Mouse (Mus musculus): ENCODE data around the gene Gm10160. TPM values are rescaled to one million over a fixed set of nuclear protein-coding genes. Genes with fewer than 3 reads are reported as not detected.
A peak's percentile ranks its signal among the peaks of the same experiment; 100 is the strongest.

Gm10160 gene
- polyA plus RNA-seq, 1 experiment from 2014 or later, result not detected

DNA sequence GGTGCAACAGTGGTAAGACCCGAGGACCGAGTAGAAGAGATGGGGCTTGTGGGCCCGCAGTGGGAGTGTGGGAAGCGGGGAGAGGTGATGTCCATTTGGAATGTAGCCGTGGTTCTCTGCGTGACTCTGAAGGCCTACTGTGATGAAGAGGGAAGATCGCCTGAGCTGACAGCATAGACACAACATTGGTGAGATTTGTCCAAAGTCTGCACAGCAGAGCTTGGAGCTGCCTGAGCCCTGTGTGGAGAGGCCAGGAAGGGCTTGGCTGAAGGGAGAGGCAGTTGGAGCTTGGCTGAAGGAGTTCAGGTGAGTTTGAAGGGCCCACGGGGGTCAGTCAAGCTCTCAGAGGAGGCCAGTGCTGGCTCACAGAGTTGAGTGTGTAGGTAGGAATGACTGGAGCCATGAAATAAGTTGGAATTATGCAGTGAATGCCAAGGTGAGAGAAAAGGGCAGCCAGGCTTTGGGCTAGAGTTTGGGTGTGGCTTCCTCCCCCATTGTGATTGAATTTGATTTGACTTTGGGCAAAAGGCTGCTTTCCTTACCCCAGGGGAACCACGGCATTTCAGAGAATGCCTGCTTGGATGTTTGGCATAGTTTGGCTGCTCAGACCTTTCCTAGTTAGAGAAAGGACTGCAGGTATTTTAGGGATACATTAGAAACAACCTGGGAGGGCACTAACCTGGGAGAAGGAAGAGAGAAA is 11.8 kb upstream of the Gm10160 start:
- no peak overlapping the region for H3K9ac ChIP-seq
- no peak overlapping the region for H3K4me3 ChIP-seq
- H3K27me3 ChIP-seq, result no peaks in the 10 kb centered on the region
- 92% methylated on average over 9 of the region's 9 CpGs for WGBS
- H3K4me2 ChIP-seq, result no peak overlapping the region
- no peak for ATAC-seq (ENCODE audit: low FRiP score)
- H3K9me3 ChIP-seq, result no peaks in the 10 kb centered on the region
- H3K4me1 ChIP-seq (replicated peaks), result peaks cover 3% of the 10 kb centered on the region; the same call in 1 of the 2 replicates
- no peaks in the 10 kb centered on the region for H3K36me3 ChIP-seq
- H3K27ac ChIP-seq, result no peak overlapping the region

DNA sequence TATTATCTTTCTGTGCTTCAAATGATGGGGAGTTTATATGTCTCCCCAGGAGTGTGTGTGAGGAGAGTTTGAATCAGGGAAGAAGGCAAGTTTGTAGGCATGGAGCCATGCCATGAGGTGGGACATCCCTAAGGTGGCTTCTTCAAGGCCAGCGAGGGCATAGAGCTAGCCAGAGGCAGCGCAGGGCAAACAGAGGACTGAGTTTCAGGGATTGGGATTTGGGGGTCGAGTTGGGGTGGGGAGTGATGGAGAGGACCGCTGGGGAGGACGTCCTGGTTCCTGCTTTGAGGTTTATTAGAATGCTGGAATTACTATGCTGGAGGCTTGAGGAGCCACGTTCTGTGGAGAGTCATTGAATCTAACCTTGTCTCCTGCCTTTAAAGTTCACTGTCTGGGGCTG is 10.3 kb upstream of the Gm10160 start:
- no peak for ATAC-seq (ENCODE audit: low FRiP score)
- H3K27me3 ChIP-seq, result peaks cover 6% of the 10 kb centered on the region; the same call in 1 of the 2 replicates
- no peak overlapping the region for H3K4me3 ChIP-seq
- no peaks in the 10 kb centered on the region for H3K36me3 ChIP-seq
- no peak overlapping the region for H3K9ac ChIP-seq
- no peak overlapping the region for H3K4me2 ChIP-seq
- H3K4me1 ChIP-seq (replicated peaks), result peaks cover 6% of the 10 kb centered on the region
- H3K27ac ChIP-seq, result no peak overlapping the region
- 89% methylated on average over 6 of the region's 6 CpGs for WGBS
- H3K9me3 ChIP-seq, result no peaks in the 10 kb centered on the region

DNA sequence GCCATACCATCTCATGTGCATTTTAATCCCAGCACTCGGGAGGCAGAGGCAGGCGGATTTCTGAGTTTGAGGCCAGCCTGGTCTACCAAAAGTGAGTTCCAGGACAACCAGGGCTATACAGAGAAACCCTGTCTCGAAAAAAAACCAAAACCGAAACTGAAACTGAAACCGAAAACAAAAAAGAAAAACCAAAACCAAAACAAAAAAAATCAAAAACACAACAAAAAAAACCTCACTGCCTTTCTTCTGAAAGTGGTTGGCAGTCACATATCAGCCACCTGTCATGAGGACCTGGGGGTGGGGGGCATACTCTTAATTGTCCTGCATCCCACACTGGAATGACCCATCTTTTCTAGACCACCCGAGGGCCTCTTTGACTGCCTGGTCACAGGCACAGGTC is 9.0 kb upstream of the Gm10160 start:
- Histone ChIP-seq H3K27ac (no peak overlapping the region), H3K4me3 (no peak overlapping the region), H3K4me2 (no peak overlapping the region), H3K27me3 (peaks cover 19% of the 10 kb centered on the region), H3K9ac (no peak overlapping the region), H3K9me3 (no peaks in the 10 kb centered on the region), H3K4me1 (replicated peaks) (peaks cover 16% of the 10 kb centered on the region), H3K36me3 (no peaks in the 10 kb centered on the region)
- WGBS, result 89% methylated on average over 6 of the region's 6 CpGs
- ATAC-seq (ENCODE audit: low FRiP score), result no peak

DNA sequence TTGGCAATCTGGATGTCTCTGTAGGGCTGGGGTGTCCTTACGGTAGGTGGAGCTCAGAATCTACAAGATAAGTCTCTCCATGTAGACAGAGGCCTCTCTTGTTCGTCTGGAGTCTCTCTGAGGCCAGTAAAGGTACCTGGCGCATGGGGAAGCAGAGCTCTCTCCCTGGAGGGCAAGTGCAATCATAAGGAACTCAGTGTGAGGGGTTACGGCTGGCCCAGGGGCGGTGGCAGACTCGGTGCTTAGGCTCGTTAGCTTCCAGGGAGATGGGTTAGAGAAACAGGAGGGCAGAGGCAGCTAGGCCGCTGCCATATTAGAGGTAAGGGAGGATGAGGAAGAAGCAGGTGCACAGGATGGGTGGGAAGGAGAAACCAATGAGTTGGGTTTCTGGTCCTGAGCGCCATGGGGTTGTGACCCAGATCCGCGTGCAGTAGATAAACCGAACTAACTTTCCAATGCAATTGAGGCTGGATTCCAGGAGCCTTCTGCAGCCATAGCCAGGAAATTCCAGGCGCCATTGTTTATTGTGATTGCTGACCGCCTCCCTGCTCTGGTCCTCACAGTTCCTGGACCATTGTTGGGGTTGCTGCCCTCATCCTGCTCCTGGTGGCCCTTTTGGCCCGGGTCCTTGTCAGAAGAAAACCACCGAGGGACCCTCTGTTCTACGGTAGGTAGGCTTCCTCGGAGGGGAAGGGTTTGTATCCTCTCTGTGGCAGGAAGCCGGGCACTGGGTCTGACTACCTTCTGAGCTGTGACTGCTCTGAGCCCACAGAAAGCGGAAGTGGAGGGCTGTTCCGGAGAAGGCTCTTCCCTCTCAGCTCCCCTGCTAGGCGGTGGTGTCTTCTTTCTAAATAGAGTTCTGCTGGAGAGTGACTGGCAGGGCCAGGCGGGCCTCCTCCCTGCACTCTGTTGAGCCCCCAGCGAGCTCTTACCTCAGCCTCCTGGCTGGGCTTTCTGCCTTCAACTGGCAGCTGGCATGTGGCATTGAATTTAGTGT is 7.3 kb upstream of the Gm10160 start:
- Histone ChIP-seq H3K4me3 (no peak overlapping the region), H3K4me2 (no peak overlapping the region), H3K9me3 (no peaks in the 10 kb centered on the region), H3K27me3 (peaks cover 27% of the 10 kb centered on the region), H3K27ac (no peak overlapping the region), H3K36me3 (no peaks in the 10 kb centered on the region), H3K4me1 (replicated peaks) (peaks cover 30% of the 10 kb centered on the region), H3K9ac (no peak overlapping the region)
- WGBS, result 72% methylated on average over 24 of the region's 24 CpGs
- ATAC-seq (ENCODE audit: low FRiP score), result no peak

DNA sequence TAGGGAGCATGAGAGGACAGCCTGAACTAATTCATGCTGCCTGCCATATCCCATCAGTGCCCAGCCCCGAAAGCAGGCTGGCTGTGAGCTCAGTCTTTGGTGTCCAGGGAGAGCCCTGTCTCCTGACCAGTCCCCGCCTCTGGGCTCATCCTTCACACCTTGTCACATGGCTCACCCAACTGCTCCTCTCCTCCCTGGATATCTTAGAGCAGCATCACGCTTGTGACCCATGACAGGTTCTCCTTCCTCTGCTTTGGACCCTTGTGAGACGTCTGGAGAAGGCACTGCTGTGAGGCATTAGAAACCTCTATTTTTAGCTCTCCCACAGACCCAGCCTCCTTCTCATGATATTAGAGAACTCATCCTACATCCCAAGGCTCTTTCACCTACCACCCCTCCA is 6.3 kb upstream of the Gm10160 start:
- 67% methylated on average over 4 of the region's 4 CpGs for WGBS
- H3K27ac ChIP-seq, result no peak overlapping the region
- ATAC-seq (ENCODE audit: low FRiP score), result no peak
- H3K9me3 ChIP-seq, result no peaks in the 10 kb centered on the region
- no peak overlapping the region for H3K4me3 ChIP-seq
- H3K4me1 ChIP-seq (replicated peaks), result peaks cover 31% of the 10 kb centered on the region
- H3K4me2 ChIP-seq, result no peak overlapping the region
- peaks cover 37% of the 10 kb centered on the region for H3K27me3 ChIP-seq
- H3K36me3 ChIP-seq, result no peaks in the 10 kb centered on the region
- H3K9ac ChIP-seq, result no peak overlapping the region

DNA sequence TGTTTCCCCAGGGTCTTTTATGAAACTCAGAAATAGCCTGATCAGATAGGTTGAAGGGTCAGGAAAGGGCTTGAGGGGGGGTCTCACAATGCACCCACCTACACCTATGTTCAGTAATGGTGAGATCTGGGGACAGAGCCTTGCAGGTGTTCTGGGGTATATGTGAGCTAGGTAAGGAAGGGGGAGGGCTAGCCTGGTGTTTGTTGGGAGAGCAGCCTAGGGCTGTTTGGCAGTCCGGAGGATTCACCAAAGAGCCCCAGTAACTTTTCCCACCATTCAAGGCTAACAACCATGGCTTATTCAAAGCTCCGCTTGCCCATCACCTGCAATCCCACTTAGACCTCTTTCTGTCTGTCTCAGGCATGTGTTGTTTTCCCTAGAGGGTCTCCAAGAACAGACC is 5.9 kb upstream of the Gm10160 start:
- Histone ChIP-seq H3K36me3 (no peaks in the 10 kb centered on the region), H3K4me3 (no peak overlapping the region), H3K27ac (no peak overlapping the region), H3K9me3 (no peaks in the 10 kb centered on the region), H3K9ac (no peak overlapping the region), H3K4me2 (no peak overlapping the region), H3K27me3 (peaks cover 41% of the 10 kb centered on the region), H3K4me1 (replicated peaks) (peaks cover 31% of the 10 kb centered on the region)
- no peak for ATAC-seq (ENCODE audit: low FRiP score)
- 81% methylated on average over 2 of the region's 2 CpGs for WGBS

DNA sequence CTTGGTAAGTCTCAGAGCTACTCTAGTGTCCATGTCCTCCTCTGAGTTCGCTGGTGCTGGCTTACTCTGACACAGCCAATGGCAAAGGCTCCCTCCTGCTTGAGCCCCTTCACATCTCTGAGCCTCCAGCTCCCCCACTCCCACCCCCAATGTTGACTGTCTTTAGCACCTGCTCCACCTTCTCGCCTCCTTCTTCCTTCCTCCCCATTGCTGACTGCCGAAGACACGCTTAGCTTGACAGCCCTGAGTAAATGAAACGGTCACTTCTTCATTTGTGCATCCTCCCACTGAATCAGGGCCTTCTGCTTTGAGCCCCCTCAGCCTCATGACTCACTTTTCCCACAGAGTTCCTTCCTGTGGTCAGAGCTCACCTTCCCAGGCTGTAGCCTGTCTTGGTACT is 5.4 kb upstream of the Gm10160 start:
- peak overlapping the region; percentile 97; the same call in 1 of the 2 replicates for H3K4me2 ChIP-seq
- WGBS, result 87% methylated on average over 5 of the region's 5 CpGs
- H3K9ac ChIP-seq, result no peak overlapping the region
- H3K4me1 ChIP-seq (replicated peaks), result peaks cover 31% of the 10 kb centered on the region
- ATAC-seq (ENCODE audit: low FRiP score), result no peak
- no peak overlapping the region for H3K4me3 ChIP-seq
- no peaks in the 10 kb centered on the region for H3K36me3 ChIP-seq
- peaks cover 44% of the 10 kb centered on the region for H3K27me3 ChIP-seq
- H3K9me3 ChIP-seq, result no peaks in the 10 kb centered on the region
- H3K27ac ChIP-seq, result no peak overlapping the region

DNA sequence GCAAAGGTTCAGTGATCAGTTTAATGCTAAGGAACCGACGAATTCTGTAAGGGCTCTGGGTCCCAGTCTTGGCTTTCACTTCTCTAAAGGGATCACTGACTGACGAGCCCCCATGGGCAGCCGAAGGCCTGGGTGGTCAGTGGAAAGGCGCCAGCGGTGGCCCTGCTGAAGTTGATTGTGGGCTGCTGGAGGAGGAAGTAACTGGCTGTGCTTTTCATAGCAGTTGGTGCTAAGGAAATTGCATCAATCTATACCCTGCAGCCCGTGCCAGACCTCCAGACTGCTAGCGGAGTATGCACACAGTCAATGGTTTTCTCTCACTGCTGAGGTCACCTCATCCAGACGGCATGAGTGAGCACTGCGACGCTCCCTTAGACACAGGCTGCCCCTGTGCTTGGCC is 4.5 kb upstream of the Gm10160 start:
- no peak for ATAC-seq (ENCODE audit: low FRiP score)
- Histone ChIP-seq H3K9me3 (no peaks in the 10 kb centered on the region), H3K27me3 (peaks cover 44% of the 10 kb centered on the region), H3K36me3 (no peaks in the 10 kb centered on the region), H3K4me2 (peak overlapping the region; percentile 97), H3K4me1 (replicated peaks) (peaks cover 31% of the 10 kb centered on the region), H3K27ac (no peak overlapping the region; the same call in 1 of the 2 replicates), H3K4me3 (peak overlapping the region; percentile 67), H3K9ac (0 out of 2 replicates have a peak overlapping the region, but pooled peaks have one; percentile 13)
- 48% methylated on average over 11 of the region's 11 CpGs for WGBS

DNA sequence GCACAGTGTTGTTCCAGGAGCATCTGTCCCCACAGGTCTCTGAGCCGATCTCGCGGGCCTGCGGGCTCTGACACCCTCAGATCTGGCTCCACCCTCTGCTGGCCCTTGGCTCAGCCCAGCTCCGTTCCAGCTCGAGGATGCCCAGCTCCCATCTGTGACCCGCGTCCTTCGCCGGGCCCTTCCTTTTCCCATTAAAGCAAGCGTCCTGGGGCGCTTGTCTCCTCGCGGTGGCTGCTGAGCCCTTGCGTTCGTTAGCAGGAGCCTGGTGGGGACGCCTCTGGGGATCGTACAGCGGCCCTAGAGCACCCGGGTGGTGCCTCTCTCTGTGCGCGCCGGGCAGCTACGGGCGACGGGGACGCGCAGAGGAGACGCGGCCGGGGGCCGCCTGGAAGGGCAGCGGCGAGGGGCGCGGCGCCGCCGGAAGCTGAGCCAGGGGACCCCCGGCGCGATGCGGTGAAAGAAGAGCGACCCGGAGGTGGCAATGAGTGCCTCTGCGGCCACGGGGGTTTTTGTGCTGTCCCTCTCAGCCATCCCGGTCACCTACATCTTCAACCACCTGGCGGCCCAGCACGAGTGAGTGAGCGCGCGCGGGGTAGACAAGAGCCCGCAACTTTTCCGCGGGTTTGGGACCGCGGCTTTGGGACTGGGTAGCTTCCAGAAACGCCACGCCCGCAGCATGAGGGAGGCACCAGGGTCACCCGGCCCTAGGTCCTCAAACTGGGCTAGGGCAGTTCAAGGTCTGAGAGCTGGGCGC is 3.6 kb upstream of the Gm10160 start, which contains the start of gene Tm6sf1:
Tm6sf1 (plus strand) TSS at position 34 of the 754 bp plus-strand sequence.
- Histone ChIP-seq H3K4me2 (peak within 1 kb of the TSS; percentile 97), H3K4me1 (replicated peaks) (peaks cover 37% of the 10 kb centered on the region), H3K9ac (peak within 1 kb of the TSS; percentile 86), H3K4me3 (peak within 1 kb of the TSS; percentile 67), H3K27me3 (peaks cover 44% of the 10 kb centered on the region), H3K27ac (peak within 1 kb of the TSS; percentile 58; the same call in 1 of the 2 replicates), H3K36me3 (no peaks in the 10 kb centered on the region), H3K9me3 (no peaks in the 10 kb centered on the region)
- ATAC-seq (ENCODE audit: low FRiP score), result peak; percentile 79
- WGBS, result under 1% methylated on average over 62 of the region's 64 CpGs

DNA sequence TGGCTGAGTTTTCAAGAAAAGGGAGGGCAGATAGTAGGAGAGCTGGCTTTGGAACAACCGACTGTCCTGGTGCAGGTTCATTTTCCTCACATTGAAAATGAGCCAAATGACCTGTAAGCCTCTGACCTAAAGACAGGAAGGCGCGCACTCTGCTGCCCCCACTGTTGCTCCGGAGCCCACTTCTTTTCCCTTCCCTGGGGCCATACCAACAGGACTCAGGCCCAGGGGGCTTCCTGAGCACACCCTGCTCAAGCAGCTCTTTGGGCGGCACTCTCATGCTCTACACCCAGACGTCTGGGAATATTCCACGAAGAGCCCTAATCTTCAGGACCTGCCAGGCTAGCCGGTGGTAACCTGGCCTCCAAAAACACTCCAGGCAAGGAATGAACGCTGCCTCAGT is 2.6 kb upstream of the Gm10160 start:
- Histone ChIP-seq H3K4me3 (peak overlapping the region; percentile 67), H3K36me3 (no peaks in the 10 kb centered on the region), H3K4me2 (peak overlapping the region; percentile 97), H3K4me1 (replicated peaks) (peaks cover 37% of the 10 kb centered on the region), H3K27ac (no peak overlapping the region), H3K9ac (no peak overlapping the region), H3K9me3 (no peaks in the 10 kb centered on the region), H3K27me3 (peaks cover 44% of the 10 kb centered on the region)
- WGBS, result 3% methylated on average over 9 of the region's 9 CpGs
- no peak for ATAC-seq (ENCODE audit: low FRiP score)

DNA sequence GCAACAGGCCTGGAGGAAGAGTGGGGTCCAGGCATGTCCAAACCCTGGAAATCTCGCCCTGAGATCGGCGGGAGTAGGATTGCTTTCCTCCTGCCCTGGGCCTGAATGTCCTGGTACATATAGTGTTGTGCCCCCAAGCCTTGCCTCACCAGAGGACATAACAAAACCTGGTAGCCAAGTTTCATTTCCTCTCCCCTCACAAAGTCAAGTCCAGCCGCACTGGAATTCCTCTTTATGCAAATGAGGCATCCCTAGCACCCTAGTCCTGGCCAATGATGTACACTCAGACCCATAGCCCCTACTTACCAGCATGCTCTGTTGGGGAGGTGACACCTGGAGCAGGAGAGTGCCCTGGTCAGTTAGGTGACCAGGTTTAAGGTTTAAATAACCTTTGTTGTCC is 627 bp upstream of the Gm10160 start:
- no peak overlapping the region for H3K4me3 ChIP-seq
- H3K27me3 ChIP-seq, result peaks cover 41% of the 10 kb centered on the region
- H3K9me3 ChIP-seq, result no peaks in the 10 kb centered on the region
- no peak overlapping the region for H3K4me2 ChIP-seq
- H3K4me1 ChIP-seq (replicated peaks), result peaks cover 35% of the 10 kb centered on the region
- no peak overlapping the region for H3K27ac ChIP-seq
- H3K36me3 ChIP-seq, result no peaks in the 10 kb centered on the region
- H3K9ac ChIP-seq, result no peak overlapping the region
- WGBS, result 84% methylated on average over 4 of the region's 4 CpGs
- ATAC-seq (ENCODE audit: low FRiP score), result no peak

Data from hindbrain, embryonic 13.5 days (tissue).